Mouse (Mus musculus) left cerebral cortex, postnatal 14 days (tissue): ENCODE results near the gene Kcnq5. TPM values are rescaled to one million over a fixed set of nuclear protein-coding genes. Genes with fewer than 3 reads are reported as not detected.
"Not testable (repeated sequence)": the region's sequence is repeated elsewhere in the genome, so short reads cannot be mapped to it uniquely, and the experiment has no call there.

Experiments used
- DNase-seq, 2 experiments: peaks; one replicate each; pipeline ENCODE4 v3.0.0; 2021 to 2022; ENCODE audit warnings: low spot score in 2 of 2, mixed read lengths in 1 of 2
- intact Hi-C: fragments of 180-260 bp; cut with DNase I; formaldehyde crosslinking; loops from one replicate; pipeline ENCODE4 v1.15.1; 2025
- total RNA-seq, 2 experiments: library from RNA; stranded (reverse); gene quantifications; 2 replicates each; pipeline ENCODE4 v1.2.3; 2021

The Kcnq5 gene
- total RNA-seq, 2 experiments from 2014 or later, result 74.6 to 85.6 TPM

DNA sequence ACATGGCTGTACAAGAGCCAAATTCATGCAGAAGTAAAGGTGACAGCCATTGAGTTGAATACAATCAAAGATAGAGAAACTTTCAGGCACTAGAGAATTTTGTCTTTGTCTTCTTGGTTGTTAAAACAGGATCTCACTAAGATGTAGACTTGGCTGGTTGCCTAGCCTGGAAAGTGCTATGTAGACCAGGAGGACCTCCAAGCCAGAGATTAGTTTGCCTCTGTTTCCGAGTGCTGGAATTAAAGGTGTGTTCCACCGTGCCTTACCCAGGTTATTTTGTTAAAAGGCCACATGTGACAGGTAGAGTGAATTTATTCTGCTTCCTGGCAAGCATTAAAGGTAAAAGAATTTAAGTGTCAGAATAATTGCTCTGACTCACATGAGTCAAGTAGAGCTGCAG is 271.3 kb downstream of the Kcnq5 start:
- peak in 1 of 2 experiments; percentile 28 for DNase-seq
- intact Hi-C loops, result no loop called here

DNA sequence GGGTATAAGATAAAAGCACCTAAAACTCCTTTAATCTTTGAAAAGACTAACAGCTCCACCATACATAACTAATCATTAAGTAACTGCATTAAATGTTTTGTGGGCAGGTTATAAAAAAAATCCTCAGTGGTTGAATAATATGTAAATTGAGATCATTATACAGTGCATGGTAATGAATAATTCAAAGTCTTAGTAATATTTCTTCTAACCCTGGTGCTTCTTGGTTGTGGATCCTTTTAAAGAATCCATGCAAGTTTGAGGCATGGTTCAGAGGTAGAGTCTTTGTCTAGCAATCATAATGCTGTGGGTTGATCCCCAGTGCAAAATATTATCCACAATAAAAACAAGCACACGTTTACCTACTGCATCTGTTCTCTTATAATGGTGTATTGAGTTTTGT is 272.8 kb downstream of the Kcnq5 start:
- DNase-seq, result no peak
- intact Hi-C loops, result loop anchor here (10.0 kb wide), 1 partner anchor 276 kb away; the partner anchor contains the start of gene Kcnq5

DNA sequence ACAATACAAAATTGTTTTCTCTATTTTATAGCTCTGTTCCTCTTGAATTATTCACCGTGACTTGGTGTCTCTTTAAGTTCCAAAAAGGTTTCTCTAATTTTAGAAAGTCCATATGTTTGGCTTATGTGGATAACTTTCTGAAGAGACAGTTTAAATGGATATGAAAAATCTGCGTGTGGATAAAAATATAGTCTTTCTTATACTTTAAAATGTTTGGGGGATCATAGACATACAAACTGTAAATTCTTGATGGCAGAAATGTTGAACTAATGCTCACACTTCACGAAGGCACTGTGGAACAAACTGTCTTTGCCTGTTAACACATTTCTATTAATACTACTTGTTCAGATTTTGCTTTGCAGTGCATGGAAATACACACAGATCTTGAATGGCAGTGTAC is 277.3 kb downstream of the Kcnq5 start:
- intact Hi-C loops, result loop anchor here (10.0 kb wide), 1 partner anchor 280 kb away; the partner anchor contains the start of gene Kcnq5
- peak in 1 of 2 experiments; percentile 28 for DNase-seq

DNA sequence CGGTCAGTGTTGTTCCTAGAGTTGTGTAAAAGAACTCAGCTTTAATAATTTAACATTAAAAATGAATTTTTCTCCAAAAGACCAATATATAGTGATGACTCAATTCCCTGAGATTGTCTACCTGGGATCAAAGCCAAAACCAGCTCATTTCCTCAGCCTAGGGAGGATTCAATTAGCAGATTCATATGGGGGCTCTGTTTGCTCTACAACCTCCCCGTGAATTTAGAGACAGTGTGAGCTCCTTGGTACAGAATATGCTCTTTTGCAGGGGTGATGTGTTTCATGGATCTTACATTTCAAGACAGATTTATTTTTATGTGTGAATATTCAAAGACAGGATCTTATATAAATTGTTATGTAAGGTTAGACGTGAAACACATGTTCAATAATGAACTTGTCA is 284.9 kb downstream of the Kcnq5 start:
- intact Hi-C loops, result no loop called here
- peak; percentile 23 to 72 for DNase-seq

DNA sequence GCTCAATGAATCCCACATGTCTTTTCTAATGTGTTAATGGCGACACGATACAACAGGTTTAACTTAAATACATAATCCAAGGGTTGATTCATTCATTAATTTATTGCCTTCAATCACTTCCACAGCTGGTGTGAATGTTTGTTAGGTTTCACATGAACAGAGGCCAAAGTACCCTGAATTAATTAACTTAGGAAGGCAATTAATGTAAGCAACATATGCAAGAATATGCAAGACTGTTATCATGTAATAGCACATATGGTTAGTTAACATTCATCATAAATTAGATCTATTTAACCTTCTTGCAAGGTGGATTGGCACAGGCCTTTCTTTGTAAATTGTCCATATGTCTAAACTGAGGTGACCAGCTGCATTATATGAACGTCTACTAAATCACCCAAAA is 300.9 kb downstream of the Kcnq5 start:
- intact Hi-C loops, result no loop called here
- DNase-seq, result no peak

DNA sequence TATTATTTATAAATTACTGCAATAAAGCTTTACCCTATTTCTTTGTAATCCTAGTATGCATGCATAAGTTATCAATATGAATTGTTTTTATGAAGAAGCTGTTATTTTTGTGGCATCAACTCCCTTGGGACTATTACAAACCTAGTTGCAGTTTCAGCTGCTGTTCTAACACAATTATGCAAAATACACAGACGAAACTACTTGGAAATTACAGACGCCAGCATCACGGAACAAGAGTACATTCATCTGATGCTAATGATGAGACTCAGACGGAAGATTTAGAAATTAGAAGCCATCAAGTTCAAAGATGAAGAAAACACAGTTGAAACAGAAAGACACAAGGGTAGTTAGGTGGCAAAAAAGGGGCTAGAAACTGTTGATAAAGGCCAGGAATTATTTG is 310.9 kb downstream of the Kcnq5 start:
- DNase-seq, result no peak
- intact Hi-C loops, result no loop called here

DNA sequence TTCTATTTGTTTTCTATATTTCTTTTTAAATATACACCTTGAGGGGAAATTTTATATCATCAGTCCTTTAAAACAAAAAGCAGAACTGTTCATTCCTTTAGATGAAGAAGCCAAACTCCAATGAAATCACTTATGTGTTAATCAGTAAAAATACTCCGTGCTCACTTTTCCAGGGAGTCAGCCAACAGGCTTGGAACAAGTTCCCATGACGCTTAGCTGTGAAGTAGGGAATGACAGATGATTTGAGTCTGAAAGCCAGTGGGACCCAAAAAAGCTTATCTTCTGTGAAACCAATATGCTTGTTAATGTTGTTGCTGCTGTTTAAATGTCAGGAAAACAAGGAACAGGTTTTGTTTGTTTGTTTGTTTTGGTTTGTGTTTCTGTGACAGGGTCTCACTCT is 326.3 kb downstream of the Kcnq5 start:
- DNase-seq, result peak in 1 of 2 experiments; percentile 10
- intact Hi-C loops, result no loop called here

DNA sequence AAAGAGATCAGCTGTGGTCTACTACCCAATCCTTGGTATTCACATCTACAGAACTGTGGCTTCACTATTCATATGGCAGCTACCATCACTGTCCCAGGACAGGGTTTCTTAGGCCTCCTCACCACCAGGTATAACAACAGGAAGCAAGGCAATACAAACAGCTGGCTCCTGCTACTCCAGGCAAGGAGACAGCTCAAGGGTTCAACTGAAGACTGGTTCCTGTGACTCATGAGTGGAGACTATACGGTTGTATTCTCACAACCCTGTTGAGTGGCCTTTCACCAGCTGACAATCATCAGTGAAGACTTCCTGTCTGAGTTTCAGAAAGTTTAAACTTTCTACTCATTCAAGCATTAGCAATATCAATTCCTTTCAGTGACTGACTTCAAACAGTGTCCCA is 327.7 kb downstream of the Kcnq5 start:
- DNase-seq, result no peak
- intact Hi-C loops, result no loop called here

DNA sequence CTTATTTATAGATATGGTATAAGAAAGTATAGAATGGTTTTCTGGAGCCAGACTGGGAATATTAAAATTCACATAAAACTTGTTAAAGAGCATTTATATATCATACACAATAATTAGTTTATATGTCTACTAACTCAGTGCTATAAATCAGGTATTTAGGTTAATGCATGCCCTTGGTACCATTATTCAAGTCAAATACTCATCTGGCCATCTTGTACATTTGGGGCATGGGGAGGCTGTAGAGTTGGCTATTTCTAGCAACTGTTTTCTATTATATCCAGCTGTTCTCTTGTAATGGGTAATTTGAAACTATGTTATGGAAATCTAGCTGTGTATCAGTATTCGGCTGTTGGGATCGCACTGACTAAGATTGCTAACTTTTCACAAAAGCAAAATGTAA is 339.3 kb downstream of the Kcnq5 start:
- DNase-seq, result no peak
- intact Hi-C loops, result no loop called here

DNA sequence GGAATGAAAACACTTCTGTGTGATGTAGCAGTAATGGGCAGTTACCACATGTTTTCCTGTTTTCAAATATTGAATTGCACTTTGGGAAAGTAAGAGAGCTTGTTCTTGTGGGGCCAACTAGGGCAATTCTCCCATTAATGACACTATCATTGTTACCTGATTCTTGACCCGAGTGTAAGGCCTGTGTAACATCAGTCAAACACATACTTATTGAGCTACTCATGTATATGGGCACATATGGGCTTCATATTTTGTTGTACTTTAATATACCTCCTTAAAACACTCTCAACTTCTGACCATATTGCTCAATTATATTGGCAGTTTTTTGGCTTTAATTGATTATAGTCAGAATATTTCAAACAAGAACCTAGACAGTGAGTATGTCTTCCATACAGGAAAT is 339.7 kb downstream of the Kcnq5 start:
- intact Hi-C loops, result no loop called here
- no peak for DNase-seq

DNA sequence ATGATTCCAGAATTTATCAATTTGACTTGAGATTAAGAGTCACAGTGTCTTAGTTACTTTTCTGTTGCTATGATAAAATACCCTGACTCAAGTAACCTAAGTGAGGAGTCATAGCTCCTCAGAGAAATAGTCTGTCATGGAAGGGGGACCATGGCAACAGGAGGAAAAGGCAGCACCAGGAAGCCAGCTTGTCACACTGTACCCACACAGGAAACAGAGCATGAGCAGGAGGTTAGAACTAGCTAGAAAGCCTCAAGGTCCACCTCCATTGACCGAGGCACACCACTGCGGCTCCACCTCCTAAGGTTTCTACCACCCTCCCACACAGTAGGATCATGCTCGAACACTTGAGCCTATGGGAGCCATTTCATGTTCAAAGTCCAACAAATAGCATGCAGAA is 343.0 kb downstream of the Kcnq5 start:
- DNase-seq, result no peak
- intact Hi-C loops, result no loop called here

DNA sequence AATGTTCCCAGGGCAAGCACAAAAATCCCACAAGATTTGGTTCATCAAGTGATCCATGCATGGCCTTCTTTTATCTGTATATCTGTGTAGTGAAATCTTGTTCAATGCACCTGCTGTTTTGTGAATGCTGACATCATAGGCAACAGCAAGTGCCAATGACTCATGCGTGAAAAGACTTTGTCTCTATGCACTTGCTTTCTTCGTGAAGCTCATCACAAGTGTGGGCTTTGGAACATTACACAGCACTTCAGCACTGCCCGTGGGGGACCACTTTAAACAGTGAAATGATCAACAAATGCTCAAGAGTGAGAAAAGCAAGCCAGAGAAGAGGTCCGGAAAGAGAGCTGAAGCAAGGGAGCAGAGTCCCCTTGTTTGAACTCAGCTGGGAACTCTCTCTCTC is 345.1 kb downstream of the Kcnq5 start:
- peak in 1 of 2 experiments; percentile 41 for DNase-seq
- intact Hi-C loops, result no loop called here

DNA sequence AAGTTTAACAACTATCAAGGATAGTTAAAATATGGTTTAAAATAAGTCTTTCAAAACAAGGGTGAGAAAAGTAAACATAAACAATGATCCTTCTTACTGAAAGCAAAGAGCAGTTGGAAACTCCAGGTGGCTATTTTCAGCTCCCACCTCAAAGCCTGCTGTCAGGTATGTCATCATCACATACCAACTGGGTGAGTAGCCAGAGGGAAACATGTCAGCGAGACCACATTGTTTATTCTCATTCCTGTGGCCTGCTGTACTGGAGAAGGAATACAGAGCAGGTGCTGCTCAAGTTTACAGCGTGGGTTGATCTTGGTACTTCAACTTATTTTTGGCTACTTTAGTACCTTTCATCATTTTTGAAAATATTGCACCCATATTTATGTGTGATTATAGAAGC is 347.8 kb downstream of the Kcnq5 start:
- intact Hi-C loops, result no loop called here
- DNase-seq, result no peak

DNA sequence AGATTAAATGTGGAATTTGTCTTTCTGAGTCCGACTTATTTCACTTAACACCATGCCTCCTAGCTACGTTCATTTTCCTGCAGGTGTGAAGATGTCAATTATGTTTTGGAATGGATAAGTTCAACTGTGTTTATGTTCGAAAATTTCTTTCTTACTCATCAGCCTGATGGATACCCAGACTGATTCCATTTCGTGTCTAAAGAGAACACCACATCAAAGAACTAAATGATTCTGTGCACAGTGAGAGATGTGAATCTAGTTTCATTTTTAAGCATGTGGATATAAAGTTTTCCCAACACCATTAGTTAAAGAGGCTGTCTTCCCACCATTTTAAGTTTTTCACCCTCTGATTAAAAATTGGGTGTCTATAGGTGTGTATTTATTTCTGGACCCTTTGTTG is 357.7 kb downstream of the Kcnq5 start:
- DNase-seq, result no peak
- intact Hi-C loops, result no loop called here

DNA sequence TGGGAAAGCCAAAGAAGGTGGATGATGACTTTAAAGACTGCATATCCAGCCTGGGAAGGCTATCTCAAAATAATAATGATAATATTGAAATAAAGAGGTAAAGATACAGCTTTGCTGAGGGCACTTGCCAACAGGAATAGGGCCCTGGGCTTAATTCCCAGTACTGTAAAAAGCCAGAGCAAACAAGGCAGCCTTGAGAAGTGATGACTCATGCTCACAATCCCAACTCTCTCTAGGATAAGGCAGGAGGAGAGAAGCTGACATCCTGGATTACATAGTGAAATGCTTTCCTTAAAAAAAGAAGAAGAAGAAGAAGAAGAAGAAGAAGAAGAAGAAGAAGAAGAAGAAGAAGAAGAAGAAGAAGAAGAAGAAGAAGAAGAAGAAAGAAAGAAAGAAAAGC is 359.2 kb downstream of the Kcnq5 start:
- DNase-seq, result no peak

DNA sequence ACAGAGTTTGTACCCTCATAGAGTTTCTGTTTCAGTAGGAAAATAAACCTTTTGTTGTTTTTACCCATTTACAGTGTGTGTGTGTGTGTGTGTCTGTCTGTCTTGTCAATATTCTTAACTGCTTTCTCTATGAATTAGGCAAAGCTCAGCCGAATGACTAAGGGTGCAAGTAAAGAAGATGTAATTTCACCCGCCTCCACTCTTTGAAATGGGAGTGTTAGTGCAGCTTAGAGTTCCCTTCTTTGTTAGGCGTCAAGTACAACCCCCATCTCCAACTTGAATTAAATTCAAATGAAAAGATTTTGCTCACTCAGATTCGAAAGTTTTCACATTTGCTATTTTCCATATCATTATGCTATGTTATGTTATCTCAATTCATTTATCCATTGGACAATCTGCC is 361.1 kb downstream of the Kcnq5 start:
- intact Hi-C loops, result no loop called here
- DNase-seq, result no peak

More for the DNA sequence above, 359.2 kb downstream of the Kcnq5 start:
- intact Hi-C loops, result no loop called here

DNA sequence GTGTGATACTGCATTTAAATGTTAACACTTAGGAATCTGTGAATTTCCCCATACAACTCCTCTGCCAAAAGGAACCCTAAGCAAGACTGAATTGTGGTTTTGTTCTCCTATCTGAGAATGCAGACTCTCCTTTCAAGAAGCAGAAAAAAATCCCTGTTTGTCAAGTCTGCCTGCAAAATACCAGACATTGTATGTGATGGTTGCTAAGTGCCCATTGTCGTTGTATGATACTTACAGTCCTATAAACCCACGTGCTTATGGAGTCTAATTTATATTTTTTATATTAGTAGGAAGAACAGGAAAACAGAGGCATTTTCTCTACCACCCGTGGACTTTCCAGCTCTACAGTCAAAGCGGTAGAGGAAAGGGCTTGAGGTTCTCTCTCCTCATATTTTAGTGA is 367.9 kb downstream of the Kcnq5 start:
- intact Hi-C loops, result no loop called here

DNA sequence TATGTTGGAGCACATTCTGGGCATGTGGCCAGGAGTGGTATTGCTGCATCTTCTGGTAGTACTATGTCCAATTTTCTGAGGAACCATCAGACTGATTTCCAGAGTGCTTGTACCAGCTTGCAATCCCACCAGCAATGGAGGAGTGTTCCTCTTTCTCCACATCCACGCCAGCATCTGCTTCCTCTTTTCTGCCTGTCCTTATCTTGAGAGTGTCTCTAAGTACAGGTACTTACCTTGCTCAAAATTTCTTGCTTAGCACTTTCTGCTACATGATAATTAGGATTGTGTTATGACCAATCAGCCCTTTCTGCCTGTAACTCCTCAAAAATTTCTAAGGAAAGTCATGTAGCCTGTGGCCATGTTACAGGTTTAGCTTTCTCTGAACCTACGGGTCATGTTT is 394.3 kb downstream of the Kcnq5 start:
- intact Hi-C loops, result not testable (repeated sequence)
- DNase-seq, result peak in 1 of 2 experiments; percentile 10

More for the DNA sequence above, 367.9 kb downstream of the Kcnq5 start:
- DNase-seq, result no peak

DNA sequence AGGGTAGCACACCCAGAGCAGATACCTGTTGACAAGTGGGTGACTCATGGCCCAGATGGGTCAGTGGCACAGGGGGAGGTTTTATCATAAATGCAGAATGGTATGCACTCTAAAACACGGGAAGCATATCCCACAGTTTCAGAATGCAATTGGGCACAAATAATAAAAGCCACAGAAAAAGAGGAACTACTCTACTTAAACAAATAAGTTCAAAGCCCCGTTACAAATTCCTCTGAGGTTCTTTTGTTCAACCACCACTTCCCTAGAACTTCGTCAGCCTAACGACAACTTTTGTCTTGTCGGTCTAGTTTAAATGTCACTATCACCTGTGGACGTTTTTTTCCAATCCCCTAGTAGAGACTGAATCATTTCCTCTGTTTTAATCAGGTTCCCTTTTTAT is 407.1 kb downstream of the Kcnq5 start:
- intact Hi-C loops, result no loop called here
- DNase-seq, result no peak

DNA sequence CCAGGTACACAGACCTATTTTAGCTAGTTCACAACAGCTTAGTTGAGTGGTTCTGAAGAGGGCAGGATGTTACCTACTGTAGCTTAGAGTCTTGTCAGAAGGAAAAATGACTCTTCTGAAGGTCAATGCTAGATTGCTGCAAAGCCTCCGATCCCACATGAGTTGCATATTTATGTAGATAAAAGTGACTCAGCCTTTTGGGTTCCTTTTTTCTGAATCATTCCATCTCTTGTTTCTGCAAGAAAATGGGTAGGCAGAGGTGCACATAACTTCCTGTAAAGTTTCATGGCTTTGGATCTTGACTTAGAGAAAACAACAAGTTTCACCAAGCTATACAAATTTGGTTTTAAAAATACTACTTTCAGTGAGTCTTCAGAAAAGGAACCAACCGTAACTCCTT is 409.0 kb downstream of the Kcnq5 start:
- intact Hi-C loops, result no loop called here

DNA sequence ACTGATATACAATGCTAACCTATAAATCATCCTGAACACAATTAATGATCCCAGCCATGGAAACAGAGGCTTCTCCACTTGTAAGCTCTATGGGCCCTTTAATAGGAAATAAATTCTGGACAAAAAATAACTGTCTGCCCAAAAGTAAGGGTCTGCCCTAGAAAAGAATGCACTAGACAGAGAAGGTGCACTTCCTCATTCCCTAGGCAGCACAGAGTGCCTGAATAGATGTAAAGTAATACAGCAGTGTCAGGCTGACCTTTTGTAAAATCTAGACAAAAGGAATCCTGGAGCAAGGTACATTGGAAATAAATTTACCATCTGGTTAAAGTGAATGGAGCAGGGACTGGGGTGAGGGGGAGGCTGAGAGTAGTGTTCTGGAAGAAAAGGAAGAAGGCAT is 417.8 kb downstream of the Kcnq5 start:
- intact Hi-C loops, result no loop called here
- no peak for DNase-seq

More for the DNA sequence above, 409.0 kb downstream of the Kcnq5 start:
- DNase-seq, result no peak

DNA sequence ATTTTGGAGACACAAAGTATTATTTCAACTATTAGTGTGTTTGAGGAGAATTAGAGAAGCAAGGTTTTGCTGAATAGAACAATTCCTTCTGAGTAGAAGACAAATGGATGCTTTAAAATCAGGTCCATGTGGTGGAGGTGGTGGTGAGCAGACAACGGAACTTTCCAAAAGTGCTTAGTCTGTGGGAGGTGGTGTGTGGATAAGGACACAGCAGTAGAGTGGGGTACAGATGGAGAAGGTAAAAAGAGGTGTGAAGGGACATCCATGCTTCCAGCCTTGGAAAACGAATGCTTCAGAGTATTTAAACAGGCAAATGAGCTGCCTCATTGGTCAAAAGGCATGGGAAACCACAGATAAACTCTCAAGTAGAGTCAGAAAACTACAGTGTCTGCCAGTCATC is 422.3 kb downstream of the Kcnq5 start:
- intact Hi-C loops, result loop anchor here (10.0 kb wide), 1 partner anchor 725 kb away; no protein-coding TSS in a partner anchor
- peak in 1 of 2 experiments; percentile 8 for DNase-seq
